Mouse (Mus musculus) spleen, adult 2 months (tissue): ENCODE results near the gene E030018B13Rik.

ENCODE experiments used
- CTCF ChIP-seq: fragments of 200-500 bp; IDR thresholded peaks from 2 replicates; pipeline ENCODE4 v1.5.1; 2011; ENCODE audit warnings: mild to moderate bottlenecking, inconsistent platforms; ENCODE audit not compliant: insufficient read depth, insufficient read length, insufficient replicate concordance; ENCODE audit errors: extremely low read depth
- POLR2A ChIP-seq: fragments of 200-500 bp; IDR thresholded peaks from 2 replicates; pipeline ENCODE4 v1.6.1; 2011; ENCODE audit warnings: low read depth, low read length, inconsistent platforms

GRCm38 (mm10) chr7:63875686-63876085 is 41.0 kb upstream of the E030018B13Rik start:
- TF ChIP-seq POLR2A (no peak), CTCF (no peak)
